Mouse (Mus musculus) stomach, postnatal 0 days (tissue): ENCODE measurements at regions not wholly inside any gene's neighbourhood (a gene's known extent, or its start where the extent isn't known, plus 50 kb on each side); places are given as distances from the start of the nearest gene placed in this dataset.

ENCODE experiments used
- ATAC-seq: fragments of 200-750 bp; cut with Nextera tagmentation; 2 replicates; pipeline ENCODE4 v1.8.0; 2017; ENCODE audit not compliant: low FRiP score, low TSS enrichment
- DNase-seq: peaks from one replicate; pipeline ENCODE4 v3.0.0-alpha.2; 2016; ENCODE audit warnings: low spot score
- H3K27ac ChIP-seq: fragments of 300-500 bp; sonication (generic); replicated peaks from 2 replicates; pipeline ENCODE4 v1.5.1; 2014; ENCODE audit warnings: mild to moderate bottlenecking, control low read depth
- H3K27me3 ChIP-seq: fragments of 300-500 bp; sonication (generic); 2 replicates; pipeline ENCODE4 v1.6.1; 2014; ENCODE audit warnings: low read length; ENCODE audit not compliant: control insufficient read depth, insufficient read depth
- H3K36me3 ChIP-seq: fragments of 300-500 bp; sonication (generic); 2 replicates; pipeline ENCODE4 v1.6.1; 2014; ENCODE audit warnings: low read length, mixed read lengths; ENCODE audit not compliant: control insufficient read depth, insufficient read depth
- H3K4me1 ChIP-seq: fragments of 300-500 bp; sonication (generic); replicated peaks from 2 replicates; pipeline ENCODE4 v1.6.1; 2014; ENCODE audit warnings: antibody characterized with exemption; ENCODE audit not compliant: control insufficient read depth, insufficient read depth
- H3K4me2 ChIP-seq: fragments of 300-500 bp; sonication (generic); replicated peaks from 2 replicates; pipeline ENCODE4 v1.6.1; 2014; ENCODE audit warnings: low read depth, mild to moderate bottlenecking, control low read depth, moderate library complexity
- H3K4me3 ChIP-seq: fragments of 300-500 bp; sonication (generic); 2 replicates; pipeline ENCODE4 v1.5.1; 2014; ENCODE audit warnings: low read depth, low read length, control low read depth
- H3K9ac ChIP-seq: fragments of 300-500 bp; sonication (generic); 2 replicates; pipeline ENCODE4 v1.6.1; 2014; ENCODE audit warnings: mild to moderate bottlenecking, low read length, control low read depth, mixed read lengths
- H3K9me3 ChIP-seq: fragments of 300-500 bp; sonication (generic); 2 replicates; pipeline ENCODE4 v1.6.1; 2016; ENCODE audit warnings: low read length; ENCODE audit not compliant: control insufficient read depth
- CTCF ChIP-seq: IDR thresholded peaks from 2 replicates; pipeline ENCODE4 v1.5.1; 2016; ENCODE audit warnings: antibody characterized with exemption, low read depth, mild to moderate bottlenecking, moderate library complexity
- EP300 ChIP-seq: optimal IDR thresholded peaks from 2 replicates; pipeline ENCODE3; 2016; ENCODE audit warnings: antibody characterized with exemption
- WGBS: fragments of 180-500 bp; shearing (Covaris S2); extraction: QIAGEN DNeasy Blood & Tissue Kit; methylation state at CpG from one replicate; pipeline ENCODE4 v1.1.7; 2014; 5-methylcytosine and 5-hydroxymethylcytosine counted together

- DNase-seq = no peak
- ATAC-seq = no peak
- no peaks in the 10 kb centered on the region for H3K27me3 ChIP-seq
- H3K4me3 ChIP-seq = no peak overlapping the region
- TF ChIP-seq EP300 (no peak), CTCF (no peak)
- 73% methylated on average over 6 of the region's 6 CpGs for WGBS
- no peaks in the 10 kb centered on the region for H3K4me1 ChIP-seq
- H3K4me2 ChIP-seq = no peak overlapping the region
- H3K9ac ChIP-seq = no peak overlapping the region
- H3K9me3 ChIP-seq = no peaks in the 10 kb centered on the region
- H3K36me3 ChIP-seq = no peaks in the 10 kb centered on the region
- no peak overlapping the region for H3K27ac ChIP-seq
Observed at GRCm38 (mm10) chr5:74922881-74923280, 121.7 kb downstream of the Chic2 start.

- Histone ChIP-seq H3K27me3 (no peaks in the 10 kb centered on the region), H3K9me3 (no peaks in the 10 kb centered on the region), H3K4me3 (no peak overlapping the region), H3K36me3 (no peaks in the 10 kb centered on the region), H3K9ac (no peak overlapping the region), H3K4me1 (no peaks in the 10 kb centered on the region), H3K27ac (no peak overlapping the region), H3K4me2 (no peak overlapping the region)
- ATAC-seq = no peak
- WGBS = 16% methylated on average over 2 of the region's 2 CpGs
- TF ChIP-seq CTCF = no peak
- no peak for TF ChIP-seq EP300
- no peak for DNase-seq
Observed at GRCm38 (mm10) chr5:74920939-74921338, 123.6 kb downstream of the Chic2 start.

GRCm38 (mm10) chr5:74920490-74920889 lies 124.1 kb downstream of the Chic2 start:
- H3K4me3 ChIP-seq = no peak overlapping the region
- 46% methylated on average over 5 of the region's 5 CpGs for WGBS
- ATAC-seq = no peak
- no peaks in the 10 kb centered on the region for H3K4me1 ChIP-seq
- no peak for DNase-seq
- H3K36me3 ChIP-seq = no peaks in the 10 kb centered on the region
- no peak overlapping the region for H3K9ac ChIP-seq
- no peaks in the 10 kb centered on the region for H3K27me3 ChIP-seq
- TF ChIP-seq EP300 (no peak), CTCF (no peak)
- H3K4me2 ChIP-seq = no peak overlapping the region
- H3K27ac ChIP-seq = no peak overlapping the region
- no peaks in the 10 kb centered on the region for H3K9me3 ChIP-seq

GRCm38 (mm10) chr5:74905504-74906061 lies 139.0 kb downstream of the Chic2 start:
- Histone ChIP-seq H3K4me2 (no peak overlapping the region), H3K27ac (no peak overlapping the region), H3K9me3 (no peaks in the 10 kb centered on the region), H3K36me3 (no peaks in the 10 kb centered on the region), H3K27me3 (no peaks in the 10 kb centered on the region), H3K4me1 (no peaks in the 10 kb centered on the region), H3K9ac (no peak overlapping the region), H3K4me3 (no peak overlapping the region)
- TF ChIP-seq EP300 = no peak
- TF ChIP-seq CTCF = no peak
- ATAC-seq (no peak), DNase-seq (no peak)
- WGBS = 19% methylated on average over 7 of the region's 7 CpGs

GRCm38 (mm10) chr5:74904927-74905503 lies 139.6 kb downstream of the Chic2 start:
- no peak for DNase-seq
- no peak overlapping the region for H3K9ac ChIP-seq
- no peak overlapping the region for H3K27ac ChIP-seq
- no peaks in the 10 kb centered on the region for H3K9me3 ChIP-seq
- ATAC-seq = no peak
- 40% methylated on average over 7 of the region's 7 CpGs for WGBS
- TF ChIP-seq CTCF (no peak), EP300 (no peak)
- H3K4me1 ChIP-seq = no peaks in the 10 kb centered on the region
- no peak overlapping the region for H3K4me2 ChIP-seq
- H3K36me3 ChIP-seq = no peaks in the 10 kb centered on the region
- H3K4me3 ChIP-seq = no peak overlapping the region
- no peaks in the 10 kb centered on the region for H3K27me3 ChIP-seq

GRCm38 (mm10) chr5:74904327-74904726 lies 140.2 kb downstream of the Chic2 start:
- Histone ChIP-seq H3K4me3 (no peak overlapping the region), H3K4me2 (no peak overlapping the region), H3K4me1 (no peaks in the 10 kb centered on the region), H3K9me3 (no peaks in the 10 kb centered on the region), H3K27ac (no peak overlapping the region), H3K27me3 (no peaks in the 10 kb centered on the region), H3K36me3 (no peaks in the 10 kb centered on the region), H3K9ac (no peak overlapping the region)
- ATAC-seq = no peak
- DNase-seq = no peak
- WGBS = 63% methylated on average over 3 of the region's 3 CpGs
- peak; percentile 60 for TF ChIP-seq CTCF
- no peak for TF ChIP-seq EP300
